Mouse (Mus musculus) forebrain, embryonic 16.5 days (tissue): ENCODE results near the gene Crybg2. TPM values are rescaled to one million over a fixed set of nuclear protein-coding genes. Genes with fewer than 3 reads are reported as not detected.

Source experiments
- ATAC-seq: fragments of 200-750 bp; cut with Nextera tagmentation; 2 replicates; pipeline ENCODE4 v1.8.0; 2017; ENCODE audit warnings: mild to moderate bottlenecking, moderate library complexity
- H3K27ac ChIP-seq: fragments of 300-500 bp; sonication (generic); 2 replicates; pipeline ENCODE4 v1.5.1; 2014; ENCODE audit warnings: low read length, control low read depth
- H3K27me3 ChIP-seq: fragments of 300-500 bp; sonication (generic); replicated peaks from 2 replicates; pipeline ENCODE4 v1.6.1; 2014; ENCODE audit warnings: low read length; ENCODE audit not compliant: control insufficient read depth, insufficient read depth
- H3K36me3 ChIP-seq: fragments of 300-500 bp; sonication (generic); 2 replicates; pipeline ENCODE4 v1.6.1; 2014; ENCODE audit not compliant: control insufficient read depth, insufficient read depth
- H3K4me1 ChIP-seq: fragments of 300-500 bp; sonication (generic); replicated peaks from 2 replicates; pipeline ENCODE4 v1.6.1; 2014; ENCODE audit warnings: low read length; ENCODE audit not compliant: control insufficient read depth, insufficient read depth
- H3K4me2 ChIP-seq: fragments of 300-500 bp; sonication (generic); 2 replicates; pipeline ENCODE4 v1.6.1; 2014; ENCODE audit warnings: mild to moderate bottlenecking, low read length, control low read depth
- H3K4me3 ChIP-seq: fragments of 300-500 bp; sonication (generic); replicated peaks from 2 replicates; pipeline ENCODE4 v1.5.1; 2014; ENCODE audit warnings: mild to moderate bottlenecking, low read length, control low read depth
- H3K9ac ChIP-seq: fragments of 300-500 bp; sonication (generic); replicated peaks from 2 replicates; pipeline ENCODE4 v1.6.1; 2014; ENCODE audit warnings: low read depth, low read length, control low read depth
- H3K9me3 ChIP-seq: fragments of 300-500 bp; sonication (generic); 2 replicates; pipeline ENCODE4 v1.6.1; 2016; ENCODE audit warnings: low read length; ENCODE audit not compliant: control insufficient read depth
- WGBS: fragments of 180-500 bp; shearing (Covaris S2); extraction: QIAGEN DNeasy Blood & Tissue Kit; methylation state at CpG from one replicate; pipeline ENCODE4 v1.1.7; 2014; 5-methylcytosine and 5-hydroxymethylcytosine counted together
- polyA plus RNA-seq: library from polyadenylated mRNA; unstranded; fragments of >200 nt; fragmentation: Nextera tagmentation; extraction: Ambion mirVana; gene quantifications from 2 replicates; pipeline ENCODE4 v1.2.1, GENCODE M21; 2015

The Crybg2 gene
- polyA plus RNA-seq, 1 experiment from 2014 or later = 1.6 TPM

- Histone ChIP-seq H3K9me3 (no peaks in the 10 kb centered on the region), H3K27me3 (no peaks in the 10 kb centered on the region), H3K27ac (no peak overlapping the region), H3K4me2 (no peak overlapping the region), H3K36me3 (no peaks in the 10 kb centered on the region), H3K4me1 (peaks cover 4% of the 10 kb centered on the region), H3K4me3 (no peak overlapping the region), H3K9ac (no peak overlapping the region)
- ATAC-seq = no peak
- WGBS = 15% methylated on average over 8 of the region's 8 CpGs
Observed at GRCm38 (mm10) chr4:134052560-134052959, 8.1 kb upstream of the Crybg2 start.

- Histone ChIP-seq H3K27ac (no peak within 1 kb of the TSS), H3K4me3 (no peak within 1 kb of the TSS), H3K36me3 (no peaks in the 10 kb centered on the region), H3K4me1 (peaks cover 4% of the 10 kb centered on the region), H3K27me3 (no peaks in the 10 kb centered on the region), H3K9me3 (no peaks in the 10 kb centered on the region), H3K9ac (no peak within 1 kb of the TSS), H3K4me2 (no peak within 1 kb of the TSS)
- no peak for ATAC-seq
- WGBS = 89% methylated on average over 3 of the region's 3 CpGs
Observed at GRCm38 (mm10) chr4:134053538-134053937, 7.1 kb upstream of the Crybg2 start, which contains the start of gene Zfp683. Zfp683 (plus strand) TSS chr4:134053838.

GRCm38 (mm10) chr4:134058166-134058715 lies 2.4 kb upstream of the Crybg2 start:
- no peak for ATAC-seq
- WGBS = 31% methylated on average over 14 of the region's 14 CpGs
- no peak overlapping the region for H3K4me3 ChIP-seq
- no peak overlapping the region for H3K27ac ChIP-seq
- no peak overlapping the region for H3K9ac ChIP-seq
- H3K4me2 ChIP-seq = no peak overlapping the region
- no peaks in the 10 kb centered on the region for H3K36me3 ChIP-seq
- H3K27me3 ChIP-seq = no peaks in the 10 kb centered on the region
- no peaks in the 10 kb centered on the region for H3K4me1 ChIP-seq
- no peaks in the 10 kb centered on the region for H3K9me3 ChIP-seq

DNA sequence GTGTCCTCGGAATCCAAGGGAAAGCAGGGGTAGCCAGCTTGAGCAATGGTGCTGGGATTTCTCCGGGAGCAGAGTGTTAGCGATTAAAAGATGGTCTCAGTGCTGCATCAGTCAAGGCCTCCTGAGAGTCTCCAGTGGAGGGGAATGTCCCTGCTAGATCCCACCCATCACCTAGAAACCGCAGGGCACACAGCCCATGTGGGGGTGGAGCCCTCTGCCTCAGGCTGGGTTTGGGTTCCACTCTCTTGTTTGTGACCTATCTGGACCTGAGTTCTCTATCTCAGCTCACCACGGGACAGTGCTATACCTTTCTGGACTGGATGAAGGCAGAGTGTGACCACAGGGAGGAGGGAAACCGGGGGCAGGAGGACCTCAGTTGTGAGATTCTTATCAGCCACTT lies 1.7 kb upstream of the Crybg2 start:
- H3K27me3 ChIP-seq = no peaks in the 10 kb centered on the region
- no peak overlapping the region for H3K4me3 ChIP-seq
- no peak overlapping the region for H3K27ac ChIP-seq
- WGBS = 90% methylated on average over 6 of the region's 6 CpGs
- no peak overlapping the region for H3K4me2 ChIP-seq
- ATAC-seq = no peak
- no peaks in the 10 kb centered on the region for H3K9me3 ChIP-seq
- no peaks in the 10 kb centered on the region for H3K4me1 ChIP-seq
- H3K36me3 ChIP-seq = no peaks in the 10 kb centered on the region
- H3K9ac ChIP-seq = no peak overlapping the region

- Histone ChIP-seq H3K9ac (no peak overlapping the region), H3K36me3 (no peaks in the 10 kb centered on the region), H3K9me3 (no peaks in the 10 kb centered on the region), H3K4me1 (no peaks in the 10 kb centered on the region), H3K27me3 (peaks cover 2% of the 10 kb centered on the region; the same call in 1 of the 2 replicates), H3K27ac (no peak overlapping the region), H3K4me3 (no peak overlapping the region), H3K4me2 (no peak overlapping the region)
- ATAC-seq = no peak
- 60% methylated on average over 18 of the region's 18 CpGs for WGBS
Observed at GRCm38 (mm10) chr4:134061166-134061830, 683 bp downstream of the Crybg2 start.

DNA sequence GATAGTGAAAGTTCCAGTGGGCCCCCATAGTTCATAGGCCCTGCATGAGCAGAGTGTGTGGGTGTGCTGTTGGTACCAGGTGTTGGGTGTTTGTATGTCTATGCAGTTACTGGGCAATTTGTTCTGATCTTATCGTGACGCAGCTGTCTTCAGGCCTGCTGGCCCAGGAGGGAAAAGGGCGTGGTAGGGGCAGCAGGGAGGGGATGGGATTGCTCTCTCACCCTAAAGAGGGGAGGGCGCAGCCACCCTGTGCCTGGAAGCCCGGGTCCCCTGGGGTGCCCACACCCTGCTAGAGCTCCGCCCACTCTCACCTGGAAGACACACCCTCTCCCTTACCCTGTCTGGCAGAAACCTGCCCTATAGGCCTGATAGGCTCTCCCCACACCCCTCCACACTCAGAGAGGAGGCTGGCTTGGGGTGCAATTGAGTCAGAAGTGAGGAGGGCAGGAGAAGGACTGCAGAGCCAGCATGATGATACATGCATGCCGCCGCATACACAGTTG lies 1.4 kb downstream of the Crybg2 start:
- no peaks in the 10 kb centered on the region for H3K9me3 ChIP-seq
- no peak overlapping the region for H3K27ac ChIP-seq
- H3K27me3 ChIP-seq = peaks cover 2% of the 10 kb centered on the region; the same call in 1 of the 2 replicates
- H3K36me3 ChIP-seq = no peaks in the 10 kb centered on the region
- H3K4me1 ChIP-seq = peaks cover 2% of the 10 kb centered on the region; the same call in 1 of the 2 replicates
- no peak overlapping the region for H3K9ac ChIP-seq
- 53% methylated on average over 8 of the region's 8 CpGs for WGBS
- ATAC-seq = no peak
- H3K4me2 ChIP-seq = no peak overlapping the region
- H3K4me3 ChIP-seq = no peak overlapping the region

- Histone ChIP-seq H3K4me3 (no peak overlapping the region), H3K4me2 (no peak overlapping the region), H3K27ac (no peak overlapping the region), H3K36me3 (no peaks in the 10 kb centered on the region), H3K4me1 (peaks cover 2% of the 10 kb centered on the region; the same call in 1 of the 2 replicates), H3K9me3 (no peaks in the 10 kb centered on the region), H3K27me3 (peaks cover 2% of the 10 kb centered on the region; the same call in 1 of the 2 replicates), H3K9ac (no peak overlapping the region)
- 76% methylated on average over 8 of the region's 8 CpGs for WGBS
- ATAC-seq = no peak
Observed at GRCm38 (mm10) chr4:134062561-134062960, 1.9 kb downstream of the Crybg2 start.

GRCm38 (mm10) chr4:134065431-134066004 lies 4.9 kb downstream of the Crybg2 start:
- peaks cover 2% of the 10 kb centered on the region; the same call in 1 of the 2 replicates for H3K27me3 ChIP-seq
- H3K9me3 ChIP-seq = no peaks in the 10 kb centered on the region
- no peak overlapping the region for H3K9ac ChIP-seq
- no peak for ATAC-seq
- no peak overlapping the region for H3K27ac ChIP-seq
- no peak overlapping the region for H3K4me2 ChIP-seq
- WGBS = 23% methylated on average over 23 of the region's 23 CpGs
- no peaks in the 10 kb centered on the region for H3K36me3 ChIP-seq
- H3K4me3 ChIP-seq = no peak overlapping the region
- H3K4me1 ChIP-seq = peaks cover 2% of the 10 kb centered on the region; the same call in 1 of the 2 replicates

DNA sequence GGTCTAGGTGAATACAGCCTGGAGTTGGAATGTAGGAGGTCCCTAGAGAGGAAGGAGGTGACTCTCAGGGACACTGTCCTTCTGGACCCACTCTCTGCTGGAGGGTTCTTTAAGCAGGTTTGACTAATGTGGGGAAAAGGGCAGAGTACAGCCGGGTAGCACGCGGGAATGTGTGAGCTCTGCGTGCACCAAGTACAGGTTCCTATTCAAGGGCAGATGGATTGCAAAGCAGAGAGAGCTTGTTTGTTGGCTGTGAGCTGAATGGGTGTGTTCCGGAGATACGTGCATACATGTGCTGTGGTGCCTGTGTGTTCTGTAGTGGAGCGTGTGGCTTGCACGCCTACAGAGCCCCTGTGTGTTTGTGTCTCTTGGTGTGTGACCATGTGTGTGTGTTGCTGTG lies 6.8 kb downstream of the Crybg2 start:
- H3K4me2 ChIP-seq = no peak overlapping the region
- H3K9ac ChIP-seq = no peak overlapping the region
- no peaks in the 10 kb centered on the region for H3K9me3 ChIP-seq
- H3K36me3 ChIP-seq = no peaks in the 10 kb centered on the region
- H3K4me1 ChIP-seq = peaks cover 2% of the 10 kb centered on the region; the same call in 1 of the 2 replicates
- WGBS = 87% methylated on average over 8 of the region's 8 CpGs
- no peak for ATAC-seq
- H3K4me3 ChIP-seq = no peak overlapping the region
- H3K27ac ChIP-seq = no peak overlapping the region
- H3K27me3 ChIP-seq = peaks cover 2% of the 10 kb centered on the region; the same call in 1 of the 2 replicates
